Mouse (Mus musculus) gastrocnemius, postnatal 25 days (tissue): ENCODE measurements around the gene Mrpl48. TPM values are rescaled to one million over a fixed set of nuclear protein-coding genes. Genes with fewer than 3 reads are reported as not detected.

ENCODE experiments used
- DNase-seq: peaks from one replicate; pipeline ENCODE4 v3.0.0; 2022
- long read RNA-seq, 2 experiments: library from polyadenylated mRNA; stranded (forward); transcript quantifications; one replicate each; pipeline ENCODE4 v2.0.0; 2021
- total RNA-seq, 2 experiments: library from RNA; stranded (reverse); gene quantifications; 1 replicate in 1 of 2; 2 replicates in 1 of 2; pipeline ENCODE4 v1.2.3; 2021

The Mrpl48 gene
- total RNA-seq, result 10 to 100 TPM; 57.9 to 58.4 TPM
- long read RNA-seq, experiment 1, full-length matches to known transcripts, result 115 of 130 reads
- long read RNA-seq, experiment 1, partial matches to known transcripts, result 3 of 130 reads
- long read RNA-seq, experiment 1, other reads (novel, unspliced or antisense), result 12 of 130 reads
- long read RNA-seq, experiment 2, full-length matches to known transcripts, result 77 of 90 reads
- long read RNA-seq, experiment 2, partial matches to known transcripts, result 0 of 90 reads
- long read RNA-seq, experiment 2, other reads (novel, unspliced or antisense), result 13 of 90 reads

DNA sequence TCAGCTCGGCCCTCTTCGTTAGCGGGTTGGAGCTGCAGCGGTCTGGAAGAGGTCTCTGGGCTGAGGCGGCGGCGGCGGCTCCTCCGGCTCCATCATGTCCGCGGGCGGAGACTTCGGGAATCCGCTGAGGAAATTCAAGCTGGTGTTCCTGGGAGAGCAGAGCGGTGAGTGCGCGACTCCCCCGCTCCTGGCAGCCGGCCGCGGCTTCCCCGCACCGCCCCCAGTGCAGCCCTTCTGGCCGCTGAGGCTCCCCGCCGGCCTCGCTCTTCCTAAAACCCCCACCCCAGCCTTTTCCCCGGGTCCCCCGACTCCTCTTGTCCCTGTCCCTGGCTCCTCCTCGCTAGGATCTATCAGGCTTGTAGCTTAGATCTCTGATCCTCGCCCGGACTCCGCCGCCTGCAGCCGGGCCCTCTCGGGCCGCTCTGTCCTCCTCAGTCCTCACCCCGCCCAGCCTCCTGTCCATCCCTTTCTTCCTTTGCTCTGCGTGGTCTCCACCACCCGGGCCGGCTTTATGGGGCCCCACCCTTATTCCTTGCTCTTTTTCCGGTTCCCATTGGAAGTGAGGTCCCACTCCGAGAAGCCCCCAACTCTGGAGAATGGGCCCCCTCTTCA is at the start of gene Mrpl48:
TSS of gene Mrpl48 (minus strand) at position 172 of the 612 bp plus-strand sequence.
- DNase-seq, result peak; percentile 64

DNA sequence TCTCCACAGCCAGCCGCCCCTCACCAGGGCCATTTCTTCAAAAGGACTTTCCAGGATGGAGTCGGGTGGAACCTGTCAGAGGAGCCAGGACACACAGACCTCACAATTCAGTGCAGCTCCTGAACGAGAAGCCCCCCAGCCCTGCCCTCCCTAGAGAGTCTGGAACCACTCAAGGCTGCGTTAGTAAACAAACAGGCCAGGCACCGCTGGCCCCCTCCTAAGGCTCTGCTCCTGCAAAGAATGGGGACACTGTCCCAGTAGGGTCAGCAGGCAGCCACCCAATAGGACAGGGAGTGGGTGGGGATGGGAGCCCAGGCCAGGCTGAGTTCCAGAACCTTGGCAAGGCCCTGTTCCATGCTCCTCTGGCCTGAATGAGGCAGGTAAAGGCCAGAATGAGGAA is 48.6 kb upstream of the Mrpl48 start:
- DNase-seq, result peak; percentile 35

DNA sequence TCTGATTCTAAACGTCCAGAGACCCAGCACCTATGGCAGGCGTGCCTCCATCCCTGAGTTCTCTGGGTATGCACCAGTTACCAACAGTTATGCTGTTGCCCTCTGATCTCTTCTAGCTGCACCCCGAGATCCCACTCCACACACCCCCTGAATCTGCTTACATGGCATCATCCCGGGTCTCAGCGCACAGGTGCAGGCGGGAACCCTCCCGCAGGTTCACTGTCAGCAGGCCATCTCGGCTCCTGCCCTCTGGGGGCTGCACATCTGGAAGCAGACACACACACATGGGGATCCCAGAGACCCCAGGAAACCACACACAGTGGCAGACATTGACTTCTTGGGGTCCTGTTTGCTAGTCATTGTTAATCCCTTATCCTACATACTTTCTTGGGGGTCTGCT is 46.3 kb upstream of the Mrpl48 start:
- no peak for DNase-seq

DNA sequence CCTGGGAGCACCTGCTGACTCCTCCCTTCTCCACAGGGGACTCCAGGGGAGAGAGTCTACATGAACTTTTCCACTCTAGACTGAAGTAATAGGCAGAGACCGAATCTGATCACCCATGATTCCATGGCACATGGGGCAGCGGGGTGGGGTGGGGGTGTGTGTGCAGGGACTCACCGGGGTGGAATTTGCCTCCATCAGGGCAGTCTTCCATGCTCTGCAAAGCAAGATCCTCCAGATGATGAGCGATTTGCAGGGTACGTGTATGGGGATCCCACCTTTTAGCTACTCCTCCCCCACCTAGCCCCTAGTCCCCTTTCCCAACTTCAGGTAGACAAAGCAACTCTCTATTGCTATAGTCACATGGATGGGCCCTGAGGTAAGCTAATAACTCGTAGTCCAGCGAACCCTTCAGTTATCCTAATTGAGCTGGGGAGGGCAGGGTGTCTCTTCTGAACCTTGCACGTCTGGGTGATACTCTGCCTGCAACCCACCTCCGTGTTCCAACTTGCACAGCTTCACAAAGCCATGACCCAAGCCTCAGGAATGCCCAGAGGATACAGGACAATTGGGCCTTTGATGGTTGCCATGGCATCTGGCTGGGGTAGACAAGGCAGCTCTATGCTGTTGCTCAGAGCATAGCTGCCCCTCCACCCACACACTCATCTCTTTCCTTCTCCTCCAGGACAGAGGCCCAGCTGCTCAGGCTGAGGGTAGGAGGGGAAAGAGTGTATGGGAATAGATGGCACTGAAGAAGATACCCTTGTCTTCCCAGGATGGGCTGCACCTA is 45.6 kb upstream of the Mrpl48 start:
- no peak for DNase-seq

DNA sequence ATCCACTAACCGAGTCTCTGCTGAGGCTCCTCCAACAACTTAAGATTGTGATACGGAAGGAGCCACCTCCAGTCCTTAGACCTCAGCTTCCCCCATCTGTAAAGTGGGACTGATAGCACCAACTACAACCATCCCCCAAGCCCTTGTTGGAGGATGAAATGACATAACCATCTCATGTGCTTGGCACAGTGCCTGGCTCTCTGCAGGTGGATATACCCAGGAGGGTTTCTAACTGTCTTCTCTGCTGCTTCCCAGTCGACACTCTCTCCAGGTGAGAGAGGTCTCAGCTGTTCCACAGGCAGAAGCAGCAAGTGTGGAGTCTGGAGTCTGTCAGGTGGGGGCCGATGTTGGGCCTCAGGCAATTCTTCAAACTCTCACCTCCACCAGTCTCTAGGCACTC is 42.9 kb upstream of the Mrpl48 start:
- DNase-seq, result no peak

DNA sequence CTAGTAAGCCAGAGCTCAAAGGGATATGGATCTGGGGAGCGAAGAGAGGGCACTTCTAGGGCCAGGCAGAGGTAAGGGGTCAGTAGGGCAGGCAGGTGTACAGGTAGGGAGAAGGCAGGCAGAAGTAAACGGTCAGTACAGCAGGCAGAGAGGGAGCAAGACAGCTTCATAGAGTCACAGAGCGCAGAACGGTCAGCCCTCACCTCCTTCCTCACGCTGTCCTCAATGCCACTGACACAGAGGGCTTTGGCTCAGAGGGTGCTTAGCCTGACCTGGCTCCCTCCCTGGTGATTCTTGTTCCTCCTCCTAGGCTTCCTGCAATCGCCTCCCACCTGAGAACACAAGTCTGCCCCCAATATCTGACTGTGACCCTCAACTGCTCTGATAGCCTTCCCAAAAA is 42.3 kb upstream of the Mrpl48 start:
- no peak for DNase-seq

DNA sequence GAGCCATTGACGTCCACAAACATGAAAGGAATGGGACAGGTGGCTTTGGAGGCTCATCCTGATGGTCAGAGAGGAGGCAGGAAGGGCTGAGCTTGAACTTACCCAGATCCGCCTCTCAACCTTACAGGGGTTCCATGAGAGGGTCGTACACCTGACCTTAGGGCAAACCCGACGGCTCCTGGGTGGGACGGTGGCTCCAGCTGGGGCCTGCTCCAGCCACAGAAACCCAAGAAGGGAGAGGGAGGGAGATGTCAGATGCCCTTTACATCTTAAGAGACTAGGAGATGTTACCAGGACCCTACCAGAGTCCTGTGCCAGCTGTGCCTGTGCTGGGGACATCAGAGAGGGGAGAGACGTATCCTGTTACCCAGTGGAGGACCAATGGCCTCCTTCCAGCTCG is 41.7 kb upstream of the Mrpl48 start:
- DNase-seq, result no peak

DNA sequence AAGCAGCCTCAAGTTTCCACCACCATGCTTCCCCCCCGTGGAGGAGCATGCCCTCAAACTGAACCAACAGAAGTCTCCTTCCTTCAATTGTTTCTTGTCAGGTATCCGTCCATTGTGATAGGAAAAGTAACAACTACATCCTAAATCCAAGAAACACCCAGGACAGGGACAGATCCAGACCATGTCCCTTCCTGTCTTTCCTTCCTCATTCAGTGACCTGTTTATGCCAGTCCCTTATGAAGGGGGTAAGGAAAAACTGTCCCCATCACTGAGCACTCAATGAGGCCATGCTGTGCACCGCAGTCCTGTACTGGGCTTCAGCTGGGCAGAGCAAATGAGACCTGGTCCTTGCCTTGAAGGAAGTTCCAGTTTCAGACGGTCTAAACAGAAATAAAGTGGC is 41.0 kb upstream of the Mrpl48 start:
- DNase-seq, result no peak

DNA sequence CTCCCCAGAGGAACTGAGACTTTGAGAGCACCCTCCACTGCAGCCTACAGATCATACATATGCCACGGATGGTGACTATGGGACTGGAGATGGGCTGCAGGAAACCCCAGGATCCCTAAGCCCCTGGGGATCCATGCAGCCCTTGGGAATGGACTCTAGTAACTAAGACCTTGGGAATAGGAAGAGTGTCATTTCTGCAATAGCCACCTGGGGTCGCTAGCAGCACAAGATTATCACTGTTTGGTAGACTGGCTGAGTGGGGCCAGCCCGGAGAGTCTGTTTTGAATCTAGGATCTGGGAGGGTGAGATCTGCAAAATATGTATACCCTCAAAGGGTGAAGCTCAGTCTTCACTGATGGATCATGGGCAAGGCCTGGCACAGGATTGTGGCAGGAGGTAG is 37.0 kb upstream of the Mrpl48 start:
- DNase-seq, result no peak

DNA sequence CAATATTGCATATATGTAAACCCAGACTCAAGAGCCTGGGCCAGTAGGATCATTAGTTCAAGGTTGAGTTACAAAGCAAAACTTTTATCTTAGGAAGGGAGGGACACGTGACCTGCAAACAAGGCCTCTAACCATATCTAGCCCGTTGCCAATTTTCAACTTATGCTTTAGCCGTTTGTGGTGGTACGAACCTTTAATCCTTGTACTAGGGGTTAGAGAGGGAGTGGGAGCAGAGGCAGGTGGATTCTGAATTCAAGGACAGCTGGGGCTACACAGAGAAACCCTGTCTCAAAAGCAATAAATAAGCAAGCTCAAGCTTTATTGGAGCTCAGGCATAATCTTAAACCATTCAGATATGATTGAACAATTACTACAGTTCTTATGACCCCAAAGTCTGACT is 34.3 kb upstream of the Mrpl48 start:
- DNase-seq, result no peak

DNA sequence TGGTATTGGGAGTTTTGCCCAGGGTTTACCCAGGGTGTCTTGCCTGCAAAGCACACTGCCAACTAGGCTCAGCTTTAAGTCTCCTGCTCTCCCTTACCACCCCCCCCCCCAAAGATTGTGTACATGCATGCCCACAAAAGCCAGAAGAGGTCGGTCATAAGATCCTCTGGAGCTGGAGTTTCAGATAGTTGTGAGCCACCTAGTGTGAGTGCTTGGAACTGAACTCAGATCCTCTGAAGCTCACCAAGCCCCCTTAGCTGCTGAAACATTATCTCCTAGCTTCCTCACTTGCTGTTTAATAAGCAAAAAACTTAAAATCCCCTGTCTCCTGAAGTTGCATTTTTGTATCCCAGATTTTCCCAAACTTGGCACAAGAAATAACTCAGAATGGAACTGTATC is 29.6 kb upstream of the Mrpl48 start:
- DNase-seq, result no peak

DNA sequence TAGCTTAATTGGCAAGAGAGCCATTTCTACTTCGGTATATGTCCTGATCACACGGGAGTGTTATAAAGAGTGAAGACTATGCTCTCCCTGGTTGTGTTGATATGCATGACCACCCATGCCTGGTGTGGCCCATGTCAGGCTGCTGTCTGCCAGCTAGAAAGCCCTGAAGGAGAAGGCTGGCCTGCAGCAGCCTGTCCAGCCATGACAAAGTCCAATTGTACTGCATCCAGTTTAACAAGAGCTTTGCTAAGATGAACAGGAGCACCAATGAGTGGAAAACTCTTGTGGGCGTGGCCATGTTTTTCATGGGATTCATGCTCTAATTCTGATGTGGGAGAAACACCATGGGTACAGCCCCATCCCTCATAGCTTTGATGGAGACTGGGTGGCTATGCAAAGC is 16.4 kb upstream of the Mrpl48 start:
- DNase-seq, result no peak

DNA sequence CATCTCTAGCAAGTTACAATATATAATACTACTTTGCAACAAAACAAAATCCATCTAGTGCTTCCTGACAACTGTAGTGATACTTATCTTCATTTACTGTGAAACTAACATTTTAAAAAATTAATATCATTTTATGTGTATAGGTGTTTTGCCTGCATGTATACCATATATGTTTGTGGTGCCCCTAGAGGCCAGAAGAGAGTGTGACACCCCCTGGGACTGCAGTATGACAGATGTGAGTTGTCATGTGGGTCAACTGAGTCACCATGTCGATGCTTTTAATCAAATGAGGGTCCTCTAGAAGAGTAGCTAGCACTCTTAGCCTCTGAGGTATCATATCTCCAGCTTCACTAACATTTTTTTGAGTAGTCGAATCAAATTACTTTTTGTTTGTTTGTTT is 14.2 kb upstream of the Mrpl48 start:
- no peak for DNase-seq

DNA sequence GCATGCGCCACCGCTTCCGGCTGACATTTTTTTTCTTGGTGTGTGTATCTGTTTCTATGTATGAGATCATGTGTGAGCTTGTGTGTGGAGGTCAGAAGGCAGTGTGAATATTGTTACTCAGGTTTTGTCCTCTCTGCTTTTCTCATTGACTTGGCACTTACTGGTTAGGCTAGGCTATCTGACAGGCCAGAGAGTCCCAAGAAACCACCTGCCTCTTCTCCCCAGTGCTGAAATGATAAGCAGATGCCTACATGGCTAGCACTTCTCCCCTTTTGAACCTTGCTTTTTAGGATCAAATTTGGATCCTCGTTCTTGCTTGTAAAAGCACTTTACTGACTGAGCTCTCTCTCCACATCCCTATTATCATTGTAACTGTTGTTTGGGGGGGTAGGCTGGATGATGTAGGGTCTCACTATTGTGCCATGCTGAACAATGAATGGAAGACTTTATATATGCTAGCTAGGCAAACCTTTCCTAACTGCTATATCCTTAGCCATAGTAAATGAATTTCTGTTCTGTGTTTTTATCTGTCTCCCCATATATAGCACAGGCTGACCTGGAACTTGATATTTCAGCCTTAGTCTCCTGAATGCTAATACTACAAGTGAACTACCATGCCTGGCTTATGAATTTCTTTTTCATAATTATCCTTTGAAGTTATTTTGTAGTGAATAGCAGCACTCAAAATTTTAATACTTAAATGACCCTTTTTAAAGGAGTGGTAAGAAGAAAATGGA is 8.2 kb upstream of the Mrpl48 start:
- DNase-seq, result no peak

DNA sequence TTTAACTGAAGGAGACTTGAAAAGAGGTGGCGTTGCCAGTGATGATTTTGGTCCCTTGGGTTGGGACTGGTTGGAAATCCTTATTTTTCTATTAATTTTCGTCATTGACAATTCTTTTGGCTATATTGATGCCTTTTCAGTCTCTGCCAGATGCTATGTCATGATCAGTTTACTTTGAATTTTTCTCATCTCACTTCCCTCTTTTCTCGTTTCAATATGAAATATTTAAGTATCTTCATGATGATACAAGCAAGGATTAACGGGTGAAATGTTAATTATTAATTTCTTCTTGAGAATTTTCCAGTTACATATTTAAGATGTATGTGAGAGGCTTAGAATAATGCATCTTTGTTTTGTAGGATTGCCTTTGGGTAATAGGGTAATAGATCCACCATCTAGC is 809 bp upstream of the Mrpl48 start:
- no peak for DNase-seq

DNA sequence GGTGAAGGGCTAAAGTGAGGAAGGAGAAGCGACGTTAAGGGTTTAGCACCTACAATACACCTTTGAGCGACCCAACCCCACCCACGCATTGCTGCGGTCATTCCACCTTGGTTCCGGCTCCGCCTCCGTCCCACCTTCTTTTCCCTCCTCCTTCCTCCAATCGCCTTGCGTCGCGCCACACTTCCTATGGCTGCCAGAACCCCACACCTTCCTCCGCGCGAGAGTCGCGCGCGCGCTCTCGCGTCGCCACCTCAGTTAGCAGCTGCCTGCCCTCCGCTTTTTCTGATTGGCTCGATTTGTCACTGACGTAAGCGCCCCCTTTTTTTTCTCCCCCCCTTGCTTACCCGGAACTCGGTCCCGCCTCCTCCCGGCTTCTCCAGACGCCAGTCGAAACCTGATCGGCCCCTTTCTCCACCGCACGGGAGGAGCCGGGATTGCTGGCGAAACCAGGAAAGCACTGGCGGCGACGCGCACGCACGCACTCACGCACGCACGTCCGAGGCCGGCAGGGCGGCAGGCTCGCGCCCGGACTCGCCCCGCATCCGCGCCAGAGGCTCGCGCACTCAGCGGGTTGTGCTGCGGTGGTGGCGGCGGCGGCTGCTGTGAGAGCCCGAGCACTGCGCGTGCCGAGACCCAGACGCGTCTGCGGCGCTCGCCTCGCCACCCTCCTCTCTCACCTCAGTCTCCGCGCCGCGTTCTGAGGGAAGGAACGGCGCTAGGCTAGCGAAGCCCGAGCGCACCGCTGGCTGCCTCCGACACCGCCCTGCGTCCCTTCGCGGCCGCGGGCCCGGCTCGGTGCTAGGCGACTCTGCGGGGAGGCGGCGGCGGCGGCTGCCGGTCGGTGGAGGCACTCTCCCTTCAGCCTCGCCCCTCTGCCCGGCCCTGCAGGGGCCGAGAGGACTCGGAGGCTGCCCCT is 629 bp downstream of the Mrpl48 start, which contains the start of gene Rab6a:
TSS of gene Rab6a (plus strand) at position 197 of the 916 bp plus-strand sequence.
- DNase-seq, result peak; percentile 99

DNA sequence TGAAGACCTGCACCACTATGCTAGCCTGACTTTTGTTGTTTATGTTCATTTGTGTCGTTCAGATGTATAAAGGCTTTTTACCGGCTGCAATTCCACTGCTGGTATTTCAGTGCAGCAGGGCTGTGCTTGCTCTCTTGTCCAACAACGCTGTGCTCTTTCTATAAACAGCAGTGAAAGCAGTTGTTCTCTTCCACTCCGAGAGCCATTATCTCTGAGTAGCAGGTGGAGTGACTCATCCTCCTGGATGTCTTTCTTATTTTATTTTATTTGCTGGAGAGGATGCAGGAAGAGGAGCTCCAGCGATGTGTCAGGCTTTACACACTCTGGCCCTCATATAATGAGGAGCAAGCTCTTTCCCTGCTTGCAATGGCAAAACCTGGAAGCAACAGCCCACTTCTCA is 7.9 kb downstream of the Mrpl48 start:
- no peak for DNase-seq

DNA sequence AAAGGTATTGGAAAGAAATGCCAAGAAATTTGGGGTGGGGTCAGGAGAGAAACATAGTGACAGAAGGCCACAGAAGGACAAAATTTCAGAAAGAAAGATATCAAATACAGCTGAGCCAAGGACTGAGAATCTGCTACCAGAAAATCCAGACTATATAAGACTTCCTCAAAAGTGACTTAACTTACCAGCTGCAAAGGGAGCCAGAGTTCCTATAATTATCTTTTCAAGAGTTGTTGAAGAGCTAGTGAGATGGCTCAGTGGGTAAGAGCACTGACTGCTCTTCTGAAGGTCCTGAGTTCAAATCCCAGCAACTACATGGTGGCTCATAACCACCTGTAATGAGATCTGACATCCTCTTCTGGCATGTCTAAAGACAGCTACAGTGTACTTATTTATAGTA is 14.8 kb downstream of the Mrpl48 start:
- no peak for DNase-seq

DNA sequence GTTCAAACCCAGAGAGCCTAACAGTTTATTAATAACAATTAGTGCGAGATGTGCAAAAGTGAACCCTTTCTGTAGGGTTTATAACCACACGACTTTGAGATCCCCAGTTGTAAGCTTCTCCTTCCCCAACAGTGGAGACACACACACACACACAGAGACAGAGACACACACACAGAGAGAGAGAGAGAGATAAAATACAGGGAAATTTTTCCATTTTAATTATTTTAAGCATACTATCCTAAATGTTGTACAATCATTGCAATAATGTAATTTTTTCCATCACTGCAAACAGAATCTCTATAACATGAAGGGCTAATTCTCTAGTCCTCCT is 16.6 kb downstream of the Mrpl48 start:
- no peak for DNase-seq

DNA sequence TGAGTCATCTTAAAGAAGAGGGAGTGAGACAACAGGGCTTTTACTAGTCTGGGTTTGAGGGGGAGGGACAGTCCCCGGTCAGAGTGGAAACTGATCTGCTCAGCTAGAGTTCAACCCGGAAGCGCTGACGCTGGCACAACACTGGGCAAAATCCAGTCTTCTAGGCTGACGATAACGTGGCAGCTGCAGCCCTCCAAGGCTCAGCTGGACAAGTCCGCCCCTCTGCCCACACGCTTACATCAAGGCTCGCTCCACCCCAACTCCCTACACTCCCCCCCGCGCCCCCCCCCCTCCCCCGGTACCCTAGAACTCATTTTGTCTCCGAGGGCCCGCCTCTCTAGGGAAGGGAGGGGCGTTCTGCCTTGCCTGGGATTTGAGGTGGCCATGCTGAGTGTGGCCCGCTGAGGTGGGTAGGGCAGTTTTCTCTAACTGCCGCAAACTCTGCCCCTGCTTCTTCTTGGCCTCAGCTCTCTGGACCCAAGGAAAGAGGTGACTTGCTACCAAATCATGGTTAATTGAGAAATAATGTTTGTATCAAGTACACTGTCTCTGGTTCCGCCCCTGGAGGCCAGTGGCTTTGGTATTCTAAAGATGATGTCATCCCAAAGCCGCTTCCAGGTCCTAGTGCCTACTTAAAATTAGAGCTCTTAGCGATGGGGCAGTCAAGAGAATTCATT is 17.1 kb downstream of the Mrpl48 start:
- peak; percentile 82 for DNase-seq

DNA sequence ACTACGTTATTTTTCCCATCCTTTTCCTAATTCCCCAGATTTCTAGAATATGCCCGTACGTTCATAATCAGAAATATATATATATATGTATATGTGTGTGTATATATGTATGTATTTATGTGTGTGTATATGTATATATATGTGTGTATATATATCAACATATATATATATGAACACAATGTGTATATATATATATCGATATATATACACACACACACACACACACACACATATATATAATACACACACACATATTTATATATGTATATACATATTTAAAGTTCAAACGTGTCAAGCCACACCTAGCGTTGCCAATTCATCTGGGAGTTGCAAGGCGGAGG is 17.6 kb downstream of the Mrpl48 start:
- no peak for DNase-seq
